Mouse (Mus musculus): Measurements from ENCODE around the gene Rac2. TPM values are rescaled to one million over a fixed set of nuclear protein-coding genes. Genes with fewer than 3 reads are reported as not detected.

Gene Rac2
- total RNA-seq (2017) = 145 and 153 TPM in 2 replicates

DNA sequence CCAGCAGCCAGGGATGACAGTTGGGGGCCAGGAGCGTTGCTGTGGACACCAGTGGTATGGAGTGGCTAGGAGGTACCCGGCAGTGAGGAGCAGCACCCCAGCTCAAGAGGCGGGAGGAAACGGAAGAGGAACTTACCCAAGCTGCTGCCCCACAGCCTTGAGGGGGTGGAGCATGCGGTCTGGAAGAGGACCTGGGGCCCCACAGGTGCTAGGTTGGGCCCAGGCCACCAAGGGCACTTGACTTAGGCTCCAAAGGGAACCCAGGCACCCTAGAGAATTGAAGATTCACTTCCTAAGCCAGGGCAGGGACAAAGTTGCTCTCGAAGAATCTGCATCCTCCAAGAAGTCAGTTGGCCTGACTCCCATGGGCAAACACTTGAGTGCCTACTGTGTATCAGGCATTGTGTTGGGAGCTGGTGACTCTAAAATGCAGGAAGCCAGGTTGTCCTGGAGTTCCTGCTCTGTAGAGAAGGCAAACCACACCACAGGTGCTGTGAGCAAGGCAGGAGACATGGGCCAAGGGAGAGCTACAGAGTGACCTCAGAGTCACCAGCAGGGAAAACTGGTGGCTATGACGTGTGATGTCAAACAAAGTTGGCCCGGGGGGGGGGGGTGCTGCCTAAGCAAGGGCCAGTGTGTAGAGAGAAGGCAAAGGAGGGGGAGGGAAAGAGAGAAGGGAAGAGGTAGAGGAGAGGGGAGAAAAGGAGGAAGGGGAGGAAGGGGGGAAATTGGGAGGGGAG, at the start of gene Rac2:
TSS of gene Rac2 (minus strand) at position 126 of the 740 bp plus-strand sequence.
- peak; percentile 79 to 84 for ATAC-seq (replicated peaks in 1 of 2; ENCODE audit: insufficient read depth in 1 of 2, low FRiP score in 2 of 2, low TSS enrichment in 1 of 2, low read depth in 1 of 2, poor library complexity in 2 of 2, severe bottlenecking in 2 of 2)

DNA sequence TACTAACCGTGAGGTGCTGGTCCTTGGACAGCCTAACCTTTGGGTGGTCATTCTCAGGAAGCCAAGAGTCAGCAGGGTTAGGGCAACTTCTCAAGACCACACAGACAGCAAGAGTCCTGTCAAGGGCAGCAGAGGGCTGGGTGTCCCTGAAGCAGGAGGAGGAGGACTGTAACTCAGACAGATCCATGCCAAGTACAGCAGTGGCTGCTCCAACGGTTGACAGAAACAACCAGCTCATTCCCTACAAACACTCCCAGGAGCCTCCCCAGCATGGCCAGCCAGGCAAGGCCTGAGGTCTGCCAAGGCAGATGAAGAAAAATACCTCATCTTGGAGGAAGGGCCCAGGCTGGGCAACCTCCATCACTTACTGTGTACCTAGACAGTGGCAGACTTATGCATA, 44.4 kb upstream of the Rac2 start:
- no peak for ATAC-seq (replicated peaks in 1 of 2; ENCODE audit: insufficient read depth in 1 of 2, low FRiP score in 2 of 2, low TSS enrichment in 1 of 2, low read depth in 1 of 2, poor library complexity in 2 of 2, severe bottlenecking in 2 of 2)

DNA sequence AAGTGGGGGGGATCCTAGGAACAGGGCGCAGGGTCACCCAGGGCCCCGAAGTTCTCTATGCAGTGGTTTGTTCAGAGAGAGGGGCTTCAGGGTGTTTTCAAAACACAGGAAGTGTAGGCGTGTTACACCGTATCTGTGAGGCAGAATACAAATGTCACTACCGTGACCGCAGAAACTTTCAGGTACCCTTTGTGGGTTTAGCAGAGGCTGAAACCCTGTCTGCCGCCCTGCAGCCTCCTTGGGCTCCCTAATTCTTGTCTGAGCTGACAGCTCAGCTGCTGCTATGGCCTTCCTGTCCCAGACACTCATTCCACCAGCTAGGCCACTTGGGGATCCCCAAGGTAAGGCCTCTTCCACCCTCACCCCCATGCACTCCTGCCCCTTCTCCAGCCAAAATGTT, 42.0 kb upstream of the Rac2 start:
- no peak for ATAC-seq (replicated peaks in 1 of 2; ENCODE audit: insufficient read depth in 1 of 2, low FRiP score in 2 of 2, low TSS enrichment in 1 of 2, low read depth in 1 of 2, poor library complexity in 2 of 2, severe bottlenecking in 2 of 2)

DNA sequence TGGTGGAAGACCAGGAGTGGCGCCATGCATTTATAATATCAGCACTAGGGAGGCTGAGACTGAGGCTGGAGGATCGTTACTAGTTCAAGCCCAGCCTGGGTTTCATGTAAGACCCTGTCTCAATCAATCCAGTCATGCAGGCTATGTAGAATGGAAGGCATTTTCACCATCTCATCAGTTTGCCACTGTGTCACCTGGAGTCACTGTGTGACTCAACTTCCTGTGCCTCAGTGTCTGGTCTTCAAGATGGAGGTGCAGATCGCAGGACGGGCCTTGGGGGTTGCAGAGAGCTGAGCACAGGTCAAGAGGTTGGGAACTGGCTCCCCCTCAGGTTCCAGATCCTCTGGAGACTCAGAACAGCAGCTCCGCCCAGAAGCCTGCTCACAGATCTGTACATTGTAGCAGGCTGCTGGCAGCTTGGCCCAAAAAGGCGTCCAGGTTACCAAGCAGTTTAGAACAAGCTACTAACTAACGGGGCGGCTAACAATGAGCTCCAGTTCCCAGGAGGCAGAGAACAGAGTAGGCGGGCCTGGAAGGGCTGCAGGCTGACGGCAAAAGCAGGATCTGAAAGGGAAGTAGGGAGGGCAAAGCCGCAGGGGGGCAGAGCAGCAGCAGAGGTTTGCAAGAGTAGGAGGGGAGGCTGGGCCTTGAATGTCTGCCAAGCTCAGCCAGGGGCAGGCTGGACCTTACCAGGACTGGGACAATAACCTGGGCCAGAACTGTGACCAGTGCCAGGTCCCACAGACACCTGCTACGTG, 38.3 kb upstream of the Rac2 start:
- ATAC-seq (replicated peaks in 1 of 2; ENCODE audit: insufficient read depth in 1 of 2, low FRiP score in 2 of 2, low TSS enrichment in 1 of 2, low read depth in 1 of 2, poor library complexity in 2 of 2, severe bottlenecking in 2 of 2) = no peak

DNA sequence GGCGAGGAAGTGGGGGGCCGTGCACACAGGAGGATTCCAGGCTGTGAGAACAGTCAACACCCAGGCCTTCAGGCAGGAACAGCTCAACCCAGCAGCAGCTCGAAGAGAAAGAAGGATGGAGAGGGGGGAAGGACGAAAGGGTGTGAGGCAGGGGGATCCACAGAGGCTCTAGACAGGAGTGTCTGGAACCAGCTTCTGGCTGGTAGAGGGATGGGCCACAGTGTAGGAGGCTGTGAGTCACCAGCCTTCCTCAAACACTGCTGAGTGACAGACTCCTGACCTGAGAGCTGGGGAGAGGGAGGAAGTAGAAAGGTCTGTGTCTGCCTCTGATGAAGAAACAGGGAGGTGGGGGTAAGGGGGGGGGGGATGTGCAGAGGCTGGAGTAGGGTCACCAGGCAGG, 34.9 kb upstream of the Rac2 start:
- peak; percentile 63 to 67 for ATAC-seq (replicated peaks in 1 of 2; ENCODE audit: insufficient read depth in 1 of 2, low FRiP score in 2 of 2, low TSS enrichment in 1 of 2, low read depth in 1 of 2, poor library complexity in 2 of 2, severe bottlenecking in 2 of 2)

DNA sequence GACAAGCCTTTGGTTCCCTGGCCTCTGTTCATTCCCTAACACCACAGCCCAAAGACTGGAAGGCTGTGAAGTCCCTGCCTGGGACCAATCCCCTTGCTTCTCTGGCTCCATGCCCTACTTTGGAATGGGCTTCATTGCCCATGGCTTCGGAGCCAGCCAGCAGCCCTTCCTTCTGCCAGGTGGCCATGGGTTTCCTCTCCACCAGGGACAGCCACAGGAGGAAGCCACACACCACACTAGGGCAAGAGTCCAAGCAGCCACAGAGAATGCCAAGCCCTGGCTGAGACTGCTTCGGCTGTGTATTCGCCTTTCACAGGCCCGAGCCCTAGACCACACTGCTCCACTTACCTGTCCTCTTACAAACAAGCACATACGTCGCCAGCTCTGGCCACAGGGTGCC, 33.5 kb upstream of the Rac2 start:
- ATAC-seq (replicated peaks in 1 of 2; ENCODE audit: insufficient read depth in 1 of 2, low FRiP score in 2 of 2, low TSS enrichment in 1 of 2, low read depth in 1 of 2, poor library complexity in 2 of 2, severe bottlenecking in 2 of 2) = peak; percentile 80 to 81

DNA sequence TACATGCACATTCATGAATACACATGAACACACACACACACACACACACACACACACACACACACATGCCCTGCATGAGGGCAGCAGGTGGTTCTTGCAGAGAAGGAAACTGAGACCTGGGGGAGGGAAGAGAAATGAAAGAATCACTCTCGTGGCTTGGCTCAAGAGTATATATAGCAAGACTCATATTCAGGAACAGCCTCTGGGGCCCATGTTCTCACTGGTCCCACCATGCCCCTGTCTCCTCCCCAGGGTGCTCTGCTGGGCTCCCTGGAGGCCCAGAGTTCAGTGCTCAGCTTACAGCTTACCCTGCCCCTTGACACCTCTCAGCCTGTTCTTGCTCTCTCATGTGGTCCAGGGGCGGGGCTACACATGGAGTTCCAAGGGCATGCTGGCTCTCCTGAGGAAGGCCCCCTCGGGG, 32.8 kb upstream of the Rac2 start:
- no peak for ATAC-seq (replicated peaks in 1 of 2; ENCODE audit: insufficient read depth in 1 of 2, low FRiP score in 2 of 2, low TSS enrichment in 1 of 2, low read depth in 1 of 2, poor library complexity in 2 of 2, severe bottlenecking in 2 of 2)

DNA sequence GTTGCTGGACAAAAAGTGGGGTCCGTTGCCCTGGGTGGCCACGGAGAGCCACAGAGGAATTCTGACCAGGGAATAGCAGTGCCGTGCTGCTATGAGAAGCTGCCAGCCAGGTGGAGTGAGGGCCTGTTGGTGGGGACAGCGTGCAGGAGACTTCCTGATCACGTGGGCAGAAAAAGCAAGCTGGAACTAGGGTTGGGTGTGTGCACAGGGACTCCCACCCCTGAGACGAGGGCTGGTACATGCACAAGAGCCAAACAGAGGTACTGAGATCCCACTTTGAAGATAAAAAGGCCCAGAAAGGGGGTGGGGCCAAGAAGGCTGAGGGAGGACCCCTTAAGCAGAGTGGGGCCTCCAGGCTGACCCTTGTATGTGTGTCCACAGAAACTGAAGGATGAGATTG, 31.7 kb upstream of the Rac2 start:
- ATAC-seq (replicated peaks in 1 of 2; ENCODE audit: insufficient read depth in 1 of 2, low FRiP score in 2 of 2, low TSS enrichment in 1 of 2, low read depth in 1 of 2, poor library complexity in 2 of 2, severe bottlenecking in 2 of 2) = no peak

DNA sequence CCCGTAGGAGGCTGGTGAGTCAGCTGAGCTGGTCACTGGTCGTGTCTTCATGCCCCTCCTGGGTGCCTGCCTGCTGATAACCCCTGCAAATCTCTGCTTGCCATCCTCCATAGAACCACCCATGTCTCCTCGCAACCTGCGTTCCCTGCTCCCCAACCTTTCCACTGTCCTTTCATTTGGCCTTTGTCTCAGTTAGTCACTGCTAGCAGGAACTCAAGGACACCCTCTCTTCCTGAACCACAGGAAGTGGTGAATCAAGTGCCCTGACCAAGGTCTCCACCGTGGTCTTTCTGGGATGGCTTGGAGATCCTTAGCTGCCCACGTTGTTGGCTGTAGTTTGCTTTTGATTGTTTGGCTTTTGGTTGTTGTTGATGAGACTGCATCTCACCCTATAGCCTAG, 28.6 kb upstream of the Rac2 start:
- ATAC-seq (replicated peaks in 1 of 2; ENCODE audit: insufficient read depth in 1 of 2, low FRiP score in 2 of 2, low TSS enrichment in 1 of 2, low read depth in 1 of 2, poor library complexity in 2 of 2, severe bottlenecking in 2 of 2) = no peak

DNA sequence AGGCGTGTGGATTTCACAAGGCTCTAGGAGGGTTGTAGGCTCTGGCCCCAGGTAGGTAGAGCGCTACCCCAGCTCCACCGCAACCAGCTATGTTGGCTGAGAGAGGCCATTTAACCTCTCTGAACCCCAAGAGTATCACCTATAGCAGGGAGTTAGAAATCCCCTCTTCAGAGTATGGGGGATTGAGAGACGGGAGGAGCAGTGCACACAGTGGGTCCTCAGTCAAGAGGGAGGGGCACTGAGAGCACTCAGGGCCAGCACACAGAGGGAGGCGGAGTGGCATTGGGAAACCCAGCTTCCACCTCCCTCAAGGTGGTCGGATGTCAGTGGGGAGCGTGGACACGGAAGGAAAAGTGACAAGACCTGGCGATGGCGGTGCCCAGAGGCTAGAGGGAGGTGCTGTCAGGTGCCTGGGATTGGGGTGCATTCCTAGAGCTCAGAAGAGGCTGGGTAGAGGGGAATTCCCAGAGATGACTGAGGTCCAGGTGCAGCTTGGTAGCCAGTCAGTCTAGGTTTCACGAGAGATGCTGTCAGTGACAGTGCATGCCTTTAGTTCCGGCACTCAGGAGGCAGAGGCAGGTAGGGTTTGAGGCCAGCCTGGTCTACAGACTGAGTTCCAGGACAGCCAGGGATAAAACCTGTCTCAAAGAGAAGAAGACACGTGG, 27.1 kb upstream of the Rac2 start:
- ATAC-seq (replicated peaks in 1 of 2; ENCODE audit: insufficient read depth in 1 of 2, low FRiP score in 2 of 2, low TSS enrichment in 1 of 2, low read depth in 1 of 2, poor library complexity in 2 of 2, severe bottlenecking in 2 of 2) = no peak

DNA sequence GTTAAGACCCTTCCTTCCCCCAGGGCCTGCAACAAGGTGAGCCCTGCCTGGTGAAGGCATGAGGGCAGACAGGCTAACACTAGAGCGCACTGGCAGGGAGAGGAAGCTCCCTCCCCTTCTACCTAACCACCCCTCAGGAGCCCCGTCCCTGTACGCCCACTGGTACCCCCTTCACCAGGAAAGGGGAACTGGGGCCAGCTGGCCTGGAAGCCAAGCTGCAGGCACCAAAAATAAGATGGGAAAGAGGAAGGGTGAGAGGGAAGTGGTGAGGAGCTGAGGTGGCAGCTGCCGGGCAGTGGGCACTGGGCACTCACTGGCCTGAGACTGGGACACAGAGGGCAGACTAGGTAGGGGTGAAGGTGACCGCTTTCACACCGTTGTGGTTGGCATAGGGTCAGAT, 26.5 kb upstream of the Rac2 start:
- ATAC-seq (replicated peaks in 1 of 2; ENCODE audit: insufficient read depth in 1 of 2, low FRiP score in 2 of 2, low TSS enrichment in 1 of 2, low read depth in 1 of 2, poor library complexity in 2 of 2, severe bottlenecking in 2 of 2) = peak; percentile 68 to 70

DNA sequence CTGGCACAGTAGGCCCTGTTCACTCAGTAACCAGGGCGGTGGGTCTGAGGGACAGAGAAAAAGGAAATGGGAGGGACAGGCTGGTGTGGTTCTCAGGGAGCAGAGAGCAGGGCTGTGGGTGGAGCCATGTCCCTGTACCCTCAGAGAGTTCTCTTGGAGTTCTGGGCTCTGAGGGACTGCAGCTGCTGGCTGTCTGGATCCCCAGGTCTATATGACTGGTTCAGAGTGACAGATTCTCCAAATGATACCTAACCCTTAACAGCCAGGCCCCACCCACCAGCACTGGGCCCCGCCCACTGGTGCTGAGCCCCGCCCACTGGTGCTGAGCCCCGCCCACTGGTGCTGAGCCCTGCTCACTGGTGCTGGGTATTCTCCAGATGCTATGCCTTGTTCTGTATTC, 25.1 kb upstream of the Rac2 start:
- ATAC-seq (replicated peaks in 1 of 2; ENCODE audit: insufficient read depth in 1 of 2, low FRiP score in 2 of 2, low TSS enrichment in 1 of 2, low read depth in 1 of 2, poor library complexity in 2 of 2, severe bottlenecking in 2 of 2) = peak in 1 of 2 experiments; percentile 5; a peak in 1 of 4 replicates

DNA sequence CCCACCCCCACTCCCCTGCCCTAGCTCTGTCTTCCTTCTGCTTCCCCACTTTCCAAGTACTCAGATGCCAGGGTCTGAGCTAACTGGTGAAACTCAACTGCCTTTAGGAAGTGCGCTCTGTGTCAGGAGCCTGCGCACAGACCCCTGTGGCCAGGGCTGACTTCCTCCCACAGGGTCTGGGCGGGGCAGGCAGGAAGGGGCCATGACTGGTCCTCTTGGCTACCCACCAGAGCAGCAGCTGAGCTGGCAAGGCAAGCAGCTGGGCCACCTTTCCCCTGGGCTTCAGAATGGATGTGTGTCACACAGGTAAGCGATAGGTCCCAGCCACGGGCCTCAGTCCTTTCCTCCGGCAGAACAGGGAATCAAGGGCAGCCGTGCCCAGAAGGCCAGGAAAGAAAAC, 24.3 kb upstream of the Rac2 start, which contains the start of gene Cyth4:
TSS of gene Cyth4 (plus strand) at position 134 of the 400 bp plus-strand sequence.
- peak; percentile 83 to 84 for ATAC-seq (replicated peaks in 1 of 2; ENCODE audit: insufficient read depth in 1 of 2, low FRiP score in 2 of 2, low TSS enrichment in 1 of 2, low read depth in 1 of 2, poor library complexity in 2 of 2, severe bottlenecking in 2 of 2)

DNA sequence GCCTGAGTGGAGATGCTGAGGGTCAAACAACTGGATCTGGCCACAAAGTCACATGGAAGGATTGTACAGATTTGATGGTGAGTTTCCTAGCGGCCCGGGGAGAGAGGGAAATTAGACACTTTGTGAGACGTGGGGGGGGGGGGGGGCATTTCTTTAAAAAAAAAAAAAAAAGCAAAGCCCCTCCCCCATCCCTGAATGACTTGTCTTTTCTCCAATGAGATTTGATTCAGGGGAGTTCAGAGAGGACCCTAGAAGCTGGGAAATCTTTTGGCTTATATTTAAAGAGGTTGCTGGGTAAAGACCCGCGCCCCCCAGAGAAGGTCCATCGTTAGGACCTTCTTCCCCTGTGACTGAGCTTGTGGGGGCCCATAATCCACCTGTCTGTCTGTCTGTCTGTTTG, 23.9 kb upstream of the Rac2 start:
- ATAC-seq (replicated peaks in 1 of 2; ENCODE audit: insufficient read depth in 1 of 2, low FRiP score in 2 of 2, low TSS enrichment in 1 of 2, low read depth in 1 of 2, poor library complexity in 2 of 2, severe bottlenecking in 2 of 2) = no peak

DNA sequence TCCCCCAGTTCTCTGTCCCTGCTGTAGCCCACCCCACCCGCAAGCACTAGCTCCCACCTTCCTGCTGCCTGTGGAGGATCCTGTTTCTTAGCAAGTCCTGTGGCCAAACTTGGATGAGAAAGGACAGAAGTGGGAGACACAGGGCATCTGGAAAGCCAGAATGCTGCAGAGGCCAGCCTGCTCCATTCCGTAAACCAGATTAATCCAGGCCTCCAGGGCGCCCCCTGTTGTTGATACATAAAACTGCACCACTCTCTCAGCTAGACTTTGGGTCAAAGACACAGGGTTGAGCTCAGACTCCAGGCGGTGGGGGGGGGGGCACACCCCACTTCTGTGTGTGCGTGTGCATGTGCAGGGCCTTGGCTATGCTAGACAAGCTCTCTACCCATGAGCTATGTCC, 22.9 kb upstream of the Rac2 start:
- no peak for ATAC-seq (replicated peaks in 1 of 2; ENCODE audit: insufficient read depth in 1 of 2, low FRiP score in 2 of 2, low TSS enrichment in 1 of 2, low read depth in 1 of 2, poor library complexity in 2 of 2, severe bottlenecking in 2 of 2)

DNA sequence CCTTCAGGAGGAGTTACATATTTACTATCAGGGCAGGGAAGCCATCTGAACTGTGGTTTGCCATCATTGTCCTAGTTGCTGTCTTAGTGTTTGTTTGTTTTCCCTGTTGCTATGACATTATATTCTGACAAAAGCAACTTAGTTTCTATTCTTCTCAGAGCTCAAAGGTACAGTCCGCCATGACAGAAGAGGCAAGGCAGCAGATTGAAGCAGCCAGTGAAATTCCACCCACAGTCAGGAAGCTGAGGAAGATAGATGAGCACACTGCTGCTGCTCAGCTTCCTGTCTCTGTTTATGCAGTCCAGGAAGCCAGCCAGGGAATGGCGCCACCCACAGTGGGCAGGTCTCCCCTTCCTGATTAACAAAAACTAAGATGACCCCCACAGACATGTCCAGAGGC, 22.2 kb upstream of the Rac2 start:
- ATAC-seq (replicated peaks in 1 of 2; ENCODE audit: insufficient read depth in 1 of 2, low FRiP score in 2 of 2, low TSS enrichment in 1 of 2, low read depth in 1 of 2, poor library complexity in 2 of 2, severe bottlenecking in 2 of 2) = no peak

DNA sequence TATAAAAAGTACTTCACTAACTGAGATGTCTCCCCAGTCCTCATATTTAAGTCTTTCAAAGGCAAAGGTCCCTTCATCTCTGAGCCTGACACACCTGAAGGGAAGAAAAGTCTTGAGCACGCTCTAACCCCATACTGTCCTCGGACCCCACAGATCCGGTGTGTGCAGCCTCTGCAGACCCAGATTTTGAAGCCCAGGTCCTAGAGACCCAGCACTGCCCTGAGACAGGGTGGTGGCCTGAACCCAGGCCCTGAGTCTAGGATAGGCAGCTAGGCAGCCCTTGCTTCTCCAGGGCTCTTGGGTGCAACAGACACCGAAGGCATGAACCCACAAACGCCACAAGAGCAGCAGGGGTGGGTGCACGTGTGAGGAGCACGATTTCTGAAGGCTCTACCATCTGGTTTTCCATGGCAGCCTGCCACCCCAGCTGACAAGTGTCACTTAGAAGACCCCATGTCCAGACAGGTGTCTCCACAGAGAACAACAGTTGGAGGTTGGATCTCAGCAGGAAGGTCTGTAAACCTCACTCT, 21.4 kb upstream of the Rac2 start:
- ATAC-seq (replicated peaks in 1 of 2; ENCODE audit: insufficient read depth in 1 of 2, low FRiP score in 2 of 2, low TSS enrichment in 1 of 2, low read depth in 1 of 2, poor library complexity in 2 of 2, severe bottlenecking in 2 of 2) = no peak

DNA sequence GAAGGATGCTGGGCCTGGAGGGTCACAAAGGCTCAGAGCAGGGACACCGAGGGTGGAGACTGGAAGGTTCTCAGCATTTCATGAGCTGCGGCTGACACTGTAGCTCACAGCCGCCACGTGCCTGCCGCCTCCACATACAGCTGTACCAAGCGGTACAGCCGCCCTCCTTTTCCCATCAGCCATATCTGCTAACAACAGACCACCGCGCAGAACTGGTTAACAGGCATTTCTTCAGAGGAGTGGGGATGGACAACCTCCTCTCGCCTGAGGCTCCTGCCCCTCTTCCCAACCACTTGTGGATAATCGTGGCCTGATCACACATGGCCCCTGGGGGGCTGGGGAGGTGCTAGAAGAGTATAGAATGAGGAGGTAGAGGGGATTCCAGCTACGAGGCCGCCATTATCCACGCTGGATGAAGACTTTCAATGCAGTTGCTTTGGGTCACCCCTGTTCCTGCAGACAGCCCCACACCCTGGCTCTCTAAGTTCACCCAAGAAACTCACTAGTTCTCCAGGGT, 19.9 kb upstream of the Rac2 start:
- ATAC-seq (replicated peaks in 1 of 2; ENCODE audit: insufficient read depth in 1 of 2, low FRiP score in 2 of 2, low TSS enrichment in 1 of 2, low read depth in 1 of 2, poor library complexity in 2 of 2, severe bottlenecking in 2 of 2) = no peak

Data from hematopoietic stem cell, adult 5-6 weeks (primary cell).